Mouse (Mus musculus) C2C12 (cell line): ENCODE measurements around the gene Rab31.

Experiments used
- CEBPB ChIP-seq: IDR thresholded peaks from one replicate; pipeline ENCODE4 v1.6.1; 2011; ENCODE audit warnings: low read depth, mild to moderate bottlenecking, control low read depth, moderate library complexity
- CTCF ChIP-seq: IDR thresholded peaks from one replicate; pipeline ENCODE4 v1.5.1; 2011; ENCODE audit not compliant: control insufficient read depth, insufficient read depth, insufficient read length
- FOSL1 ChIP-seq: IDR thresholded peaks from one replicate; pipeline ENCODE4 v1.8.0; 2011; ENCODE audit warnings: mild to moderate bottlenecking, low read length; ENCODE audit not compliant: poor library complexity, insufficient read depth, severe bottlenecking
- MAX ChIP-seq: IDR thresholded peaks from one replicate; pipeline ENCODE4 v1.6.1; 2011; ENCODE audit warnings: mild to moderate bottlenecking, control low read depth
- MYOD1 ChIP-seq: IDR thresholded peaks from one replicate; pipeline ENCODE4 v1.6.1; 2011; ENCODE audit warnings: low read depth; ENCODE audit not compliant: control insufficient read depth, insufficient read length
- MYOG ChIP-seq: IDR thresholded peaks from one replicate; pipeline ENCODE4 v1.6.1; 2011; ENCODE audit not compliant: control insufficient read depth, insufficient read length; ENCODE audit errors: extremely low read depth
- USF1 ChIP-seq: IDR thresholded peaks from one replicate; pipeline ENCODE4 v1.6.1; 2011; ENCODE audit warnings: low read depth, mild to moderate bottlenecking, control low read depth, moderate library complexity

- TF ChIP-seq FOSL1 (no peak), CTCF (no peak), MYOG (no peak), MAX (no peak), USF1 (peak; percentile 66), CEBPB (no peak), MYOD1 (no peak)
These were observed 45.8 kb downstream of the Rab31 start for GRCm38 (mm10) chr17:65726755-65727154.
